ENCODE assay signal across 10 mouse cellular contexts in the genomic region with DNA sequence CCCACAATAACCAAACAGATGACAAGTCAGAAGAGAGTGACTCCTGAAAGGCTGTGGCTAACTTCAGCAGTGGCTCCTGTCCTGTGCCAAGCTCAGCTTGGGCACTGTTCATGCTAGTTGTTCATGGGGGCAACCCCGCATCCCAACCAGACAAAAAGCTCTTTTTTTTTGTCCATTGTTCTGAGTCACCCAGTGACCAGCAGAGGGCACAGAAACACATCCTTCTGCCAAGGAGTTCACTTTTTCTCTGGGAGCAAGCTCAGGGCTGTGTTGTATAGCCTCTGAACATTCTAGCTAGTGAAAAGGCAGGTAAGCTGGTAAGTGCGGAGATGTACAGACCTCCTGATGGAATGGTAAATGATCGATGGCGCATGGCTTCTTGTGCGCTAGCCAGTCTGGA.
DNase-seq lines count a peak whose midpoint lies in the region; ATAC-seq and TF ChIP-seq lines count a peak whose summit lies in the region.
"Had no signal": no experiment of that assay in that cellular context is flagged by ENCODE, and none has a peak within 500 bp of the region (broad histone marks: within the 10 kb centered on the region; RNA-seq: fewer than 3 reads in every experiment).

No protein-coding gene starts in this region.

- H3K36me3 ChIP-seq in forebrain, postnatal 0 days (ENCODE audit: insufficient read depth): no peaks in the 10 kb centered on the region; the same call in 1 of the 2 replicates
- H3K36me3 ChIP-seq in forebrain, embryonic 11.5 days (ENCODE audit: control insufficient read depth, insufficient read depth, low read length): no peaks in the 10 kb centered on the region
- H3K36me3 ChIP-seq in midbrain, embryonic 11.5 days (ENCODE audit: control insufficient read depth, insufficient read depth, low read length): no peaks in the 10 kb centered on the region
- no peaks in the 10 kb centered on the region for H3K36me3 ChIP-seq in midbrain, embryonic 16.5 days (ENCODE audit: control insufficient read depth, insufficient read depth, low read length)
- no peaks in the 10 kb centered on the region for H3K36me3 ChIP-seq in midbrain, embryonic 14.5 days (ENCODE audit: control insufficient read depth, insufficient read depth, low read length)

- H3K27ac ChIP-seq in forebrain, postnatal 0 days (ENCODE audit: low read depth, low read length): no peak overlapping the region
- H3K27ac ChIP-seq in forebrain, embryonic 11.5 days (ENCODE audit: low read depth, low read length): no peak overlapping the region
- no peak overlapping the region for H3K27ac ChIP-seq in midbrain, embryonic 11.5 days (ENCODE audit: low read depth, low read length)
- H3K27ac ChIP-seq in midbrain, embryonic 16.5 days (ENCODE audit: low read length): no peak overlapping the region
- 0 out of 2 replicates have a peak overlapping the region, but pooled peaks have one; percentile 45 for H3K27ac ChIP-seq in midbrain, embryonic 14.5 days (replicated peaks; ENCODE audit: low read depth, low read length)

- 81% methylated on average over 5 of the region's 5 CpGs for WGBS in forebrain, postnatal 0 days
- WGBS in forebrain, embryonic 11.5 days: 83% methylated on average over 5 of the region's 5 CpGs
- 92% methylated on average over 5 of the region's 5 CpGs for WGBS in midbrain, embryonic 11.5 days
- WGBS in midbrain, embryonic 16.5 days: 83% methylated on average over 5 of the region's 5 CpGs
- 75% methylated on average over 5 of the region's 5 CpGs for WGBS in midbrain, embryonic 14.5 days

- ATAC-seq in forebrain, postnatal 0 days: no peak
- ATAC-seq in forebrain, embryonic 11.5 days (replicated peaks; ENCODE audit: low FRiP score): no peak
- ATAC-seq in midbrain, embryonic 11.5 days (ENCODE audit: low FRiP score): no peak
- ATAC-seq in midbrain, embryonic 16.5 days: no peak
- ATAC-seq in erythroblast, adult 5-6 weeks (replicated peaks; ENCODE audit: low FRiP score, poor library complexity, severe bottlenecking): peak; percentile 45
- no peak for ATAC-seq in midbrain, embryonic 14.5 days (ENCODE audit: low FRiP score, low TSS enrichment)

- H3K27me3 ChIP-seq in forebrain, postnatal 0 days (ENCODE audit: insufficient read depth, low read length): no peaks in the 10 kb centered on the region
- H3K27me3 ChIP-seq in forebrain, embryonic 11.5 days (ENCODE audit: control insufficient read depth, insufficient read depth, low read length): no peaks in the 10 kb centered on the region
- no peaks in the 10 kb centered on the region for H3K27me3 ChIP-seq in midbrain, embryonic 11.5 days (ENCODE audit: control insufficient read depth, insufficient read depth, low read length)
- no peaks in the 10 kb centered on the region for H3K27me3 ChIP-seq in midbrain, embryonic 16.5 days (ENCODE audit: control insufficient read depth, insufficient read depth, low read depth, low read length)
- no peaks in the 10 kb centered on the region for H3K27me3 ChIP-seq in midbrain, embryonic 14.5 days (ENCODE audit: control insufficient read depth, insufficient read depth, low read length)

- intact Hi-C loops in left cerebral cortex, postnatal 10 days (cut with DNase I): loop anchor here (5.0 kb wide), 2 partner anchors 375 to 390 kb away; a partner anchor contains a TSS

- H3K4me2 ChIP-seq in forebrain, postnatal 0 days (ENCODE audit: low read depth): no peak overlapping the region
- H3K4me2 ChIP-seq in forebrain, embryonic 11.5 days (ENCODE audit: low read depth, low read length, severe bottlenecking): no peak overlapping the region
- no peak overlapping the region for H3K4me2 ChIP-seq in midbrain, embryonic 11.5 days
- H3K4me2 ChIP-seq in midbrain, embryonic 16.5 days (ENCODE audit: low read length): no peak overlapping the region
- H3K4me2 ChIP-seq in midbrain, embryonic 14.5 days (ENCODE audit: low read length): no peak overlapping the region

- DNase-seq in forebrain, postnatal 0 days: peak; percentile 39
- DNase-seq in forebrain, embryonic 11.5 days (ENCODE audit: low spot score): no peak
- peak; percentile 83 for DNase-seq in midbrain, embryonic 11.5 days (ENCODE audit: low spot score, missing footprints)
- peak; percentile 72 for DNase-seq in midbrain, embryonic 14.5 days
- DNase-seq in left cerebral cortex, postnatal 10 days (ENCODE audit: extremely low spot score in 1 of 2, low spot score in 2 of 2): no peak
- no peak for DNase-seq in layer of hippocampus, adult 9-11 months
- DNase-seq: adrenal gland, adult 8-10 months; B cell, adult 2 months had no signal

- no peaks in the 10 kb centered on the region for H3K9me3 ChIP-seq in forebrain, postnatal 0 days (ENCODE audit: low read length)
- no peaks in the 10 kb centered on the region for H3K9me3 ChIP-seq in forebrain, embryonic 11.5 days (ENCODE audit: control insufficient read depth, low read length)
- H3K9me3 ChIP-seq in midbrain, embryonic 11.5 days (ENCODE audit: control insufficient read depth, low read length): no peaks in the 10 kb centered on the region
- H3K9me3 ChIP-seq in midbrain, embryonic 16.5 days (replicated peaks; ENCODE audit: control insufficient read depth, low read length, poor library complexity, severe bottlenecking): no peaks in the 10 kb centered on the region
- no peaks in the 10 kb centered on the region for H3K9me3 ChIP-seq in midbrain, embryonic 14.5 days (ENCODE audit: control insufficient read depth, low read length)

- no peak overlapping the region for H3K9ac ChIP-seq in forebrain, postnatal 0 days
- H3K9ac ChIP-seq in forebrain, embryonic 11.5 days (ENCODE audit: low read length): no peak overlapping the region
- H3K9ac ChIP-seq in midbrain, embryonic 11.5 days (ENCODE audit: low read length): no peak overlapping the region
- no peak overlapping the region for H3K9ac ChIP-seq in midbrain, embryonic 16.5 days (ENCODE audit: low read depth, low read length)
- no peak overlapping the region for H3K9ac ChIP-seq in midbrain, embryonic 14.5 days (replicated peaks; ENCODE audit: low read length)

- no peak overlapping the region for H3K4me3 ChIP-seq in forebrain, postnatal 0 days (ENCODE audit: low read depth, low read length)
- H3K4me3 ChIP-seq in forebrain, embryonic 11.5 days (ENCODE audit: low read depth, low read length): no peak overlapping the region
- H3K4me3 ChIP-seq in midbrain, embryonic 11.5 days (ENCODE audit: low read depth, low read length): no peak overlapping the region
- no peak overlapping the region for H3K4me3 ChIP-seq in midbrain, embryonic 16.5 days (ENCODE audit: low read depth, low read length)
- no peak overlapping the region for H3K4me3 ChIP-seq in midbrain, embryonic 14.5 days (replicated peaks; ENCODE audit: low read depth, low read length)

- peak; percentile 57 for TF ChIP-seq CTCF in forebrain, postnatal 0 days (IDR thresholded peaks at IDR 0.05; ENCODE audit: low read depth)

- H3K4me1 ChIP-seq in forebrain, postnatal 0 days (ENCODE audit: insufficient read depth): no peaks in the 10 kb centered on the region
- no peaks in the 10 kb centered on the region for H3K4me1 ChIP-seq in forebrain, embryonic 11.5 days (replicated peaks; ENCODE audit: control insufficient read depth, insufficient read depth, low read length)
- H3K4me1 ChIP-seq in midbrain, embryonic 11.5 days (ENCODE audit: control insufficient read depth, insufficient read depth, low read length): peaks cover 6% of the 10 kb centered on the region
- H3K4me1 ChIP-seq in midbrain, embryonic 16.5 days (ENCODE audit: control insufficient read depth, insufficient read depth, low read length): peaks cover 12% of the 10 kb centered on the region
- peaks cover 24% of the 10 kb centered on the region for H3K4me1 ChIP-seq in midbrain, embryonic 14.5 days (ENCODE audit: control insufficient read depth, insufficient read depth, low read length)

Comparison
In these comparisons a context has a peak if more than half of its experiments do, and no peak if none do; other contexts are left out.
1. DNase-seq: peak in forebrain, postnatal 0 days (single experiment), midbrain, embryonic 11.5 days (single experiment) and midbrain, embryonic 14.5 days (single experiment); none in forebrain, embryonic 11.5 days (single experiment), left cerebral cortex, postnatal 10 days (0 of 2) and layer of hippocampus, adult 9-11 months (single experiment).